Mouse (Mus musculus): Measurements from ENCODE around the gene Fance. TPM values are rescaled to one million over a fixed set of nuclear protein-coding genes. Genes with fewer than 3 reads are reported as not detected.
A peak's percentile ranks its signal among the peaks of the same experiment; 100 is the strongest.

The Fance gene
- polyA plus RNA-seq, 1 experiment from 2014 or later = 36.0 TPM

DNA sequence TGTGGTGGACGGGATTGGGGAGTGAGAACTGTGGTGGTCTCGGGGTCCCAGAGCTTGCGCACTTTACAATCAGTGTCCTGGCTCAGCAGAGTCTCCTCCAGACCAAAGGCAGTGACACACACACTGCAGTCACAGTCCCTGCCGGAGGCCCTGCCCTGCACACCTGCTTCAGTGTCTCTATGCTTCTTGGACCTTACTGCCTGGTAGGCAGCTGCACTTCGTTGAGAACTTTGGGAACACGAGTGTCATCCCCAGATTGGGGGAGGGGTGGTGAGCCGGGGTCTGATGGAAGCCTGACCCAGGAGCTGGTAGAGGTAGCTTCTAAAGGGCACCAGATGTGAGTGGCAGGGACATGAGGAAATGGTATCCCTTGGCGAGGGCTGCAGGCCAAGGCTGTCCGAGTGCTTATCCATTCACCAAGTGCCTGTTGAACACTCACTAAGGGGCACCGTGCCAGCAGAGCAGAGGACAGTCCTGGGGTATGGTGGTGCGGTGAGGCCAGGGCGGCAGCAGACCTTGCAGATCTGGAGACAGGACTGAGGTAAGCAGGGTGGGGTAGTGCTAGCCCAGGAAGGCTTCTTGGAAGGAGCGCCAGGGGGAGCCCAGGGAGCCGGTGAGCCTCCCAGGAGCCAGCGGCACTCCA is 33.4 kb upstream of the Fance start:
- WGBS = 61% methylated on average over 15 of the region's 15 CpGs
- Histone ChIP-seq H3K36me3 (0 out of 2 replicates have a peak, but pooled peaks cover 8% of the 10 kb centered on the region), H3K4me3 (no peak overlapping the region), H3K9ac (peak overlapping the region; percentile 53; the same call in 1 of the 2 replicates), H3K4me2 (replicated peaks) (no peak overlapping the region), H3K27ac (0 out of 2 replicates have a peak overlapping the region, but pooled peaks have one; percentile 70), H3K9me3 (no peaks in the 10 kb centered on the region), H3K4me1 (peaks cover 73% of the 10 kb centered on the region), H3K27me3 (no peaks in the 10 kb centered on the region)
- ATAC-seq (ENCODE audit: low FRiP score, low read depth) = no peak

DNA sequence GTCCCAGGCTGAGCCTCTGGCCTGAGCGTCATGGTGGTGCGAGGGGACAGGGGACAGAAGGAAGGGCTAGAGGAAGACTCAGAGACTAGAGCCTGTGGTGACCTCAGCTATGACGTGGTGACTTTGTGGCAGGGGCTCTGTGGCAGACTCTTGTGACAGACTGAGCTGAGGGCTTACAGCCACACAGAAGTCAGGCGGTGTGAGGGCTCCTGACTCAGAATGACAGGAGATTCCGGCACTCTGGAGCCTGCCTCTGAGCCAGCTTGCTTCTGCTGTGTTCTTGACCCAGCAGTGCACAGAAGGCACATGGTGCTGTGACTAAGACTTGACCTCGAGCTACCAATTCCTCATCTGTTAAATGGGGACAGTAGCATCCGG is 32.9 kb upstream of the Fance start:
- Histone ChIP-seq H3K4me2 (replicated peaks) (no peak overlapping the region), H3K4me3 (no peak overlapping the region), H3K36me3 (0 out of 2 replicates have a peak, but pooled peaks cover 8% of the 10 kb centered on the region), H3K9me3 (no peaks in the 10 kb centered on the region), H3K27ac (no peak overlapping the region), H3K27me3 (no peaks in the 10 kb centered on the region), H3K4me1 (peaks cover 78% of the 10 kb centered on the region), H3K9ac (peak overlapping the region; percentile 39; the same call in 1 of the 2 replicates)
- 70% methylated on average over 7 of the region's 7 CpGs for WGBS
- no peak for ATAC-seq (ENCODE audit: low FRiP score, low read depth)

DNA sequence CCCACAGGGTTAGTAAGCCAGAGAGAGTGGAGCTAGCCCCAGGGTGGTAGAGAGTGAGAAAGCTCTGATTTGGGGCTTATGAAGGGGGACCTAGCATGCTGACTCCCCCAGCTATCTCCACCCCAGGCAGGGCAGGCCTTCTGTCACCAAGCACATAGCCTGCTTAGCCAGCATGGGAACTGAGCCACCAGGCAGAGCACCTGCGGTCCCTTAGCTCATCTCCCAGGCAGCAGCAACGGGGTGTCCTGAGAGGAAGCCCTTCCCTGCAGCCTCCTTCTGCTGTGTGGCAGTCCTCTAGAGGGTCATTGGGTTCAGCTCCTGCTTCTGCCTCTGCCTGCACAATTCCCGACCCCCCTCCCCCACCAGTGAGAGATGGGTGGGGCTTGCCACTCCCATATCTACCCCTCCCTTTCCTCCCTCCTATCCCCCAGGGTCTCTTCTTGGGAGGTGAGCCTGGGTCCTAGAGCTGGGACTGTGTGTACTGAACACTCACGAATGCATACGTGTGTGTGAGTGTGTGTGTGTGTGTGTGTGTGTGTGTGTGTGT is 32.4 kb upstream of the Fance start:
- peak overlapping the region; percentile 39; the same call in 1 of the 2 replicates for H3K9ac ChIP-seq
- 0 out of 2 replicates have a peak, but pooled peaks cover 8% of the 10 kb centered on the region for H3K36me3 ChIP-seq
- H3K27ac ChIP-seq = no peak overlapping the region
- 41% methylated on average over 5 of the region's 5 CpGs for WGBS
- no peak overlapping the region for H3K4me3 ChIP-seq
- peaks cover 83% of the 10 kb centered on the region for H3K4me1 ChIP-seq
- no peaks in the 10 kb centered on the region for H3K9me3 ChIP-seq
- no peaks in the 10 kb centered on the region for H3K27me3 ChIP-seq
- no peak for ATAC-seq (ENCODE audit: low FRiP score, low read depth)
- H3K4me2 ChIP-seq (replicated peaks) = no peak overlapping the region

GRCm38 (mm10) chr17:28281866-28282441 is 31.4 kb upstream of the Fance start:
- Histone ChIP-seq H3K9ac (no peak overlapping the region), H3K4me3 (no peak overlapping the region), H3K36me3 (peaks cover 3% of the 10 kb centered on the region; the same call in 1 of the 2 replicates), H3K27ac (no peak overlapping the region), H3K9me3 (no peaks in the 10 kb centered on the region), H3K4me2 (replicated peaks) (no peak overlapping the region), H3K27me3 (no peaks in the 10 kb centered on the region), H3K4me1 (peaks cover 87% of the 10 kb centered on the region)
- WGBS = 89% methylated on average over 7 of the region's 7 CpGs
- no peak for ATAC-seq (ENCODE audit: low FRiP score, low read depth)

DNA sequence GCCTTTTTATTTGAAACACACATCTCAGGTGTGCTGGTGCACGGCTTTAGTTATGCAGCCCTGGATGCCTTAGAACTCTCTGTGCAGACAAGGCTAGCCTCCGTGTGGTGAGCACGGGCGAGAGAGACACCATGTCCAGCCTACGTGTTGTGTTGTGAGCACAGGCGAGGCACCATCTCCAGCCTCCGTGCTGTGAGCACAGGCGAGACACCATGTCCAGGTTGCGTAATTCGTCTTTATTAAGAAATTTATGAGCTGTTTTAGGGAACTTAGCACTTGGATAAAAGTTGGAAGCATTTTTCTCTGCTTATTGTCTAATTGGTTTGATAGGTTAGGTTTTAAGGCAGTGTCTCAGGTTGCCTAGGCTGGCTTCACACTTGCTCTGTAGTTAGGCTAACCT is 30.1 kb upstream of the Fance start:
- Histone ChIP-seq H3K27me3 (no peaks in the 10 kb centered on the region), H3K4me2 (replicated peaks) (no peak overlapping the region), H3K36me3 (peaks cover 7% of the 10 kb centered on the region; the same call in 1 of the 2 replicates), H3K27ac (no peak overlapping the region; the same call in 1 of the 2 replicates), H3K4me3 (no peak overlapping the region), H3K9ac (no peak overlapping the region), H3K4me1 (peaks cover 77% of the 10 kb centered on the region), H3K9me3 (no peaks in the 10 kb centered on the region)
- no peak for ATAC-seq (ENCODE audit: low FRiP score, low read depth)
- 57% methylated on average over 10 of the region's 10 CpGs for WGBS

DNA sequence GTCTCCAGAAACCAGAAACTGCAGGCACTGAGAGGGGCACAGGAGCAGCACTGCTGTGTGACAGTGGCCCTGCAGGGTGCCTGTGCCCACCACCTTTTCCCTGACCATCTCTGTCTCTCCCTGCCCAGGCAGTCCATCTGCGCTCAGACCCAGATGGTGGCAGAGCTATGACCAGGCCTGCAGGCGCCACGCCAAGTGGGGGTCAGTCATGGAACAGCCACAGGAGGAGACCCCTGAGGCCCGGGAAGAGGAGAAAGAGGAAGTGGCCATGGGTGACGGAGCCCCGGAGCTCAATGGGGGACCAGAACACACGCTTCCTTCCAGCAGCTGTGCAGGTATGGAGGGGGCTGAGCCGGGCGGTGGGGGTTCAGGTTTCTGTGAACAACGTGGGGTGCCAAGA is 27.2 kb upstream of the Fance start:
- Histone ChIP-seq H3K4me1 (peaks cover 48% of the 10 kb centered on the region), H3K4me3 (no peak overlapping the region), H3K27ac (no peak overlapping the region; the same call in 1 of the 2 replicates), H3K9me3 (no peaks in the 10 kb centered on the region), H3K27me3 (no peaks in the 10 kb centered on the region), H3K9ac (peak overlapping the region; percentile 51; the same call in 1 of the 2 replicates), H3K4me2 (replicated peaks) (no peak overlapping the region), H3K36me3 (peaks cover 16% of the 10 kb centered on the region; the same call in 1 of the 2 replicates)
- ATAC-seq (ENCODE audit: low FRiP score, low read depth) = no peak
- WGBS = 78% methylated on average over 10 of the region's 10 CpGs

DNA sequence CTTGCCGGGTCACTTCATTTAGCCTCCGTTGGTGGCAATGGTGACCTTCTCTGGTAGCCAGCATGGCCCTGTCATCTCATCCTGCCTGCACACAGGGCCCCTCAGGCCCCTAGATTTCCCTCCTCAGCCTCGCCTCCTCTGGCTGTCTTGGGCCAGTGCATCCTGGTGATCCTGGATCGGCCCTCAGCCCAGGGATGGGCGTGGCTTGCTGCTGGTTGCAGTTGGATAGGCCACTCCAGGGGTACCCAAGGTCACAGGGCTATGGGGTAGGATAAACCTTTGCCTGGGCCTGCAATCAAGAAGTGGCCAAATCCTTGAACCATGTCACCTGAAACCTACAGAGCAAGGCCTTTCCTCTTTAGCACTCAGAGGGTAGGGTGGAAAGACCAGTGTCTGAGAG is 26.4 kb upstream of the Fance start:
- Histone ChIP-seq H3K9me3 (no peaks in the 10 kb centered on the region), H3K4me2 (replicated peaks) (no peak overlapping the region), H3K9ac (no peak overlapping the region), H3K4me3 (no peak overlapping the region), H3K27me3 (no peaks in the 10 kb centered on the region), H3K36me3 (peaks cover 21% of the 10 kb centered on the region), H3K27ac (no peak overlapping the region), H3K4me1 (peaks cover 42% of the 10 kb centered on the region)
- WGBS = 58% methylated on average over 5 of the region's 5 CpGs
- ATAC-seq (ENCODE audit: low FRiP score, low read depth) = no peak

DNA sequence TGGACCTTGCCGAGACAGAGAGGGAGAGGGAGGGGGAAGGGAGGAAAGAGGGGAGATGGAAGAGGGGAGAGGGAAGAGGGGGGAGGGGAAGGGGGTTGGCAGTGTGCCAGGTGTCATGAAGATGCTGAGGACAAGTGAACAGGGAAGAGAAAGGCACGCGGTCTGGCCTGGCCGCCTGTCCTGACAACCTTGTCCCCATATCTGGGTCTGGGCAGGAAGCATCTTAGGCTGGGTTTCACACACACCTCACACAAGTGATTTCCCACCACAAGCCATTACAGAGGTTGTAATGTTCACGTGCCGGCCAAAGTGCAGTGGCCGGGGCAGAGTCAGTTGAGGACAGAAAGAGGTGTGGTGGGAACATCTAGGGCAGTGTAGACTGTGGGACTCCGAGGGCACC is 25.7 kb upstream of the Fance start:
- H3K4me1 ChIP-seq = peaks cover 40% of the 10 kb centered on the region
- no peaks in the 10 kb centered on the region for H3K9me3 ChIP-seq
- H3K4me2 ChIP-seq (replicated peaks) = no peak overlapping the region
- no peaks in the 10 kb centered on the region for H3K27me3 ChIP-seq
- peaks cover 27% of the 10 kb centered on the region for H3K36me3 ChIP-seq
- H3K9ac ChIP-seq = no peak overlapping the region
- WGBS = 77% methylated on average over 8 of the region's 8 CpGs
- H3K4me3 ChIP-seq = no peak overlapping the region
- H3K27ac ChIP-seq = no peak overlapping the region
- ATAC-seq (ENCODE audit: low FRiP score, low read depth) = no peak

- Histone ChIP-seq H3K9me3 (no peaks in the 10 kb centered on the region), H3K4me2 (replicated peaks) (no peak overlapping the region), H3K4me1 (peaks cover 36% of the 10 kb centered on the region), H3K27ac (no peak overlapping the region), H3K36me3 (peaks cover 29% of the 10 kb centered on the region), H3K9ac (no peak overlapping the region), H3K4me3 (no peak overlapping the region), H3K27me3 (no peaks in the 10 kb centered on the region)
- ATAC-seq (ENCODE audit: low FRiP score, low read depth) = no peak
- WGBS = 69% methylated on average over 5 of the region's 5 CpGs
Measured at GRCm38 (mm10) chr17:28287980-28288379, 25.3 kb upstream of the Fance start.

DNA sequence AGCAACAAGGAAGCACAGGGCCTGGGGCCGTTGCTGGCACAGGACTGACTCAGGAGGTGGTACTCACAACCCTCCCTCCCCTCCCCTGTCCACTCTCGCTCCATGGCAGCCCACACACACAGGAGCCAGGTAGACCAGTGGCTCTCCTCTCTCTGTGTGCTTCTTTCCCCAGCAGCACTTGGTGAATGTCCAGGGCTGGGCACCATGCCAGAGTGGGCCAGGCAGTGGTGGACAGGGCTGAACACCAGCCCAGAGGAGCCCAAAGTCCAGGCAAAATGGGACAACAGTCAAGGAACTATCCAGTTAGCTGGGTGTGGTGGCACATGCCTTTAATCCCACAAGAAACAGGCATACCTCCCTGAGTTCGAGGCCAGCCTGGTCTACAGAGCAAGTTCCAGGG is 23.1 kb upstream of the Fance start:
- no peak for ATAC-seq (ENCODE audit: low FRiP score, low read depth)
- Histone ChIP-seq H3K4me3 (no peak overlapping the region), H3K4me2 (replicated peaks) (no peak overlapping the region), H3K9ac (no peak overlapping the region), H3K27me3 (no peaks in the 10 kb centered on the region), H3K36me3 (peaks cover 29% of the 10 kb centered on the region), H3K9me3 (no peaks in the 10 kb centered on the region), H3K4me1 (peaks cover 35% of the 10 kb centered on the region), H3K27ac (no peak overlapping the region)
- WGBS = 75% methylated on average over 3 of the region's 3 CpGs

GRCm38 (mm10) chr17:28290671-28291070 is 22.6 kb upstream of the Fance start:
- no peak for ATAC-seq (ENCODE audit: low FRiP score, low read depth)
- Histone ChIP-seq H3K4me3 (no peak overlapping the region), H3K27me3 (no peaks in the 10 kb centered on the region), H3K4me1 (peaks cover 34% of the 10 kb centered on the region), H3K4me2 (replicated peaks) (no peak overlapping the region), H3K27ac (no peak overlapping the region), H3K36me3 (peaks cover 31% of the 10 kb centered on the region), H3K9me3 (no peaks in the 10 kb centered on the region), H3K9ac (no peak overlapping the region)
- 80% methylated on average over 11 of the region's 11 CpGs for WGBS

- no peak overlapping the region for H3K9ac ChIP-seq
- H3K9me3 ChIP-seq = no peaks in the 10 kb centered on the region
- H3K4me2 ChIP-seq (replicated peaks) = no peak overlapping the region
- WGBS = 83% methylated on average over 7 of the region's 7 CpGs
- ATAC-seq (ENCODE audit: low FRiP score, low read depth) = no peak
- no peak overlapping the region for H3K27ac ChIP-seq
- H3K27me3 ChIP-seq = no peaks in the 10 kb centered on the region
- H3K4me1 ChIP-seq = peaks cover 28% of the 10 kb centered on the region
- peaks cover 34% of the 10 kb centered on the region for H3K36me3 ChIP-seq
- no peak overlapping the region for H3K4me3 ChIP-seq
Measured at GRCm38 (mm10) chr17:28291346-28291745, 22.0 kb upstream of the Fance start.
